Mouse (Mus musculus): Measurements from ENCODE around the gene Rita1. TPM values are rescaled to one million over a fixed set of nuclear protein-coding genes. Genes with fewer than 3 reads are reported as not detected.

The Rita1 gene
- total and polyA plus RNA-seq, 2 experiments from 2014 or later = 30.4 to 38.6 TPM

DNA sequence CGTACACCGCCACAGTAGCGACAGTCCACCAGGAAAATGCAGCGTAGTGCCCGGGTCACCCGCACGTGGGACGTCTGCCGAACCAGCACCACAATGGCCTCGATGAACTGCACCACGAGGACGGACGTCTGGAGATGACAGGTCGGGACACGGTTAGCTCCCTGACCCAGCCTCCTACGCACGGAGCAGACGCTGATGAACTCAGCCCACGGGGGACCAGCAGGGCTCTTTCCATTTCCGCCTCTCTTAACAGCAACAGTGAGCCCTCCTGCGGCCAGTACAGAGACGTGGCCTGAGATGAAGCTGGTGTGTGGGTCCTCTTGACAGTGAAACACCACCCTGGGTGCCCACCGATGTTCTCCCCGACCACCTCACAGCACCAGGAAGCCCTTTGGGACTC lies 56.5 kb downstream of the Rita1 start:
- no peak overlapping the region for H3K4me3 ChIP-seq (ENCODE audit: low read length)
- H3K9ac ChIP-seq (replicated peaks; ENCODE audit: low read length) = no peak overlapping the region
- TF ChIP-seq CTCF (IDR thresholded peaks at IDR 0.05; ENCODE audit: low read depth) = no peak
- H3K4me2 ChIP-seq (ENCODE audit: low read depth, low read length) = no peak overlapping the region
- H3K4me1 ChIP-seq (ENCODE audit: insufficient read depth, low read length) = peaks cover 10% of the 10 kb centered on the region; the same call in 1 of the 2 replicates
- H3K9me3 ChIP-seq (ENCODE audit: low read length) = no peaks in the 10 kb centered on the region
- H3K27me3 ChIP-seq (ENCODE audit: insufficient read depth, low read length) = no peaks in the 10 kb centered on the region
- 82% methylated on average over 24 of the region's 24 CpGs for WGBS
- DNase-seq (ENCODE audit: low spot score) = no peak
- H3K36me3 ChIP-seq (ENCODE audit: insufficient read depth, low read length) = peaks cover 22% of the 10 kb centered on the region
- H3K27ac ChIP-seq = no peak overlapping the region
- ATAC-seq = no peak

DNA sequence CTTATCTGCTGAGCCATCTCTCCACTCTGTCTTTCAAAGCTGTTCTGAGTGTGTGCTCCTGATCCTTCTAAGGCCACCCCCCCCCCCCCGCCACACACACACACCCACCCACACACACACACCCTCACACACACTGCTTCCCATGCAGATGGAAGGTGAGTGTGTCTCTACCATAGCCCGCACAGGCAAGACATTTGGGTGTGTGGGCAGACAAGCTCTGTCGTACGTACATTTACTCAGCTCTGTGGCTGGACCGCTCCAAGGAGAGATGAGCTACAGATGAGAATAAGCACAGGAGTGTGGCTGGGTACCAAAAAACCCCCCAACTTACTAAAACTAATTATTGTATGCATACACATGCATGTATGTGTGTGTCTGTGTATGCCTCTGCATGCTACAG lies 61.7 kb downstream of the Rita1 start:
- no peak overlapping the region for H3K27ac ChIP-seq
- no peak for TF ChIP-seq CTCF (IDR thresholded peaks at IDR 0.05; ENCODE audit: low read depth)
- DNase-seq (ENCODE audit: low spot score) (no peak), ATAC-seq (no peak)
- no peak overlapping the region for H3K4me3 ChIP-seq (ENCODE audit: low read length)
- no peaks in the 10 kb centered on the region for H3K4me1 ChIP-seq (ENCODE audit: insufficient read depth, low read length)
- peaks cover 27% of the 10 kb centered on the region for H3K36me3 ChIP-seq (ENCODE audit: insufficient read depth, low read length)
- no peak overlapping the region for H3K4me2 ChIP-seq (ENCODE audit: low read depth, low read length)
- no peaks in the 10 kb centered on the region for H3K27me3 ChIP-seq (ENCODE audit: insufficient read depth, low read length)
- no peaks in the 10 kb centered on the region for H3K9me3 ChIP-seq (ENCODE audit: low read length)
- 98% methylated on average over 5 of the region's 5 CpGs for WGBS
- H3K9ac ChIP-seq (replicated peaks; ENCODE audit: low read length) = no peak overlapping the region

DNA sequence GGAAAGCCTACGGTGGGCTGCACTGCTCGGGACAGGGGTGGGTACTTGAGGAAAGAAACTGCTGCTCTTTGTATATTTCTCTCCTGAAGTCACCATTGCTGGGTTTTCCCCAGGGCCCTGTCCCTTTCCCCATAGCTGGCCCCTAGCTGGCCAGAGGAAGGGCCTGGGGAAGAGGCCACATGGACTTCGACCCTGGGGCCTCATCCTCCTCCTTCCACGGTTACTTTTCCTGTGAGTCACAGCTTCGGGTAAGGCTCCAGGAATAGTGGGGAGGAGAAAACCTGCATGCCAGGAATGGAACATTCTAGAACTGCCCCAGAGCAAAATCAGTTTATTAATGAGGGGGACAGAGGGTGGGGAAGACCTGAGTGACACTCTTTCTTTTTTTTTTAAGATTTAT lies 62.3 kb downstream of the Rita1 start:
- Histone ChIP-seq H3K9me3 (ENCODE audit: low read length) (no peaks in the 10 kb centered on the region), H3K9ac (replicated peaks; ENCODE audit: low read length) (no peak overlapping the region), H3K27me3 (ENCODE audit: insufficient read depth, low read length) (no peaks in the 10 kb centered on the region), H3K4me1 (ENCODE audit: insufficient read depth, low read length) (no peaks in the 10 kb centered on the region), H3K4me2 (ENCODE audit: low read depth, low read length) (no peak overlapping the region), H3K36me3 (ENCODE audit: insufficient read depth, low read length) (peaks cover 24% of the 10 kb centered on the region), H3K27ac (no peak overlapping the region), H3K4me3 (ENCODE audit: low read length) (no peak overlapping the region)
- DNase-seq (ENCODE audit: low spot score) (no peak), ATAC-seq (no peak)
- no peak for TF ChIP-seq CTCF (IDR thresholded peaks at IDR 0.05; ENCODE audit: low read depth)
- WGBS = 86% methylated on average over 5 of the region's 5 CpGs

DNA sequence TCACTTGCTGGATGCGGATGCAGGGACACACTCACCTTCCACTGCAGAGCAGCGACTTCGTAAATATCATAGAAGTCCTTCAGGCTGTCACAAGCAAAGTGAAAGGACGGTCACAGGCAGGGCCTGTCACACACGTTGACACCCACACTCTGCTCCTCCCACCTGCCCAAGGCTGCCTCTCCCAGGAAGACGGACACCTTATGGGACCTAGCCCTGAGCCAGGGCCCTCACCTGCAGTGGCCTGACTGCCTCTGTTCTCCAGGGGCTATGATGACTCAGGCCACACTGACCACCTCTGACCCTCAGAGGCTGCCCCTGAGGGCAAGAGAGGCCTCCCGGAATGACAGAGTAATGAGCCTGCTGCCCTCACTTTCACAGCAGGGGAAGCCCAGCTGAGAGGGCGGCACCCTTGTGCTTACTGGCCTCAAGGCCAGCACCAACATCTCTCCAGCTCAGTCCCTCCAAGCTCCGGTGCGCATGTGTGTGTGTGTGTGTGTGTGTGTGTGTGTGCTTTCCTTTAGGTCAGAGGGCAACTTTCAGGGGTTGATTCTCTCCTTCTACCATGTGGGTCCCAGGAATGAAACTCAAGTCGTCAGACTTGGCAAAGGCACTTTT lies 64.0 kb downstream of the Rita1 start:
- DNase-seq (ENCODE audit: low spot score) (no peak), ATAC-seq (no peak)
- TF ChIP-seq CTCF (IDR thresholded peaks at IDR 0.05; ENCODE audit: low read depth) = no peak
- no peaks in the 10 kb centered on the region for H3K9me3 ChIP-seq (ENCODE audit: low read length)
- 81% methylated on average over 11 of the region's 11 CpGs for WGBS
- H3K27me3 ChIP-seq (ENCODE audit: insufficient read depth, low read length) = no peaks in the 10 kb centered on the region
- no peak overlapping the region for H3K4me3 ChIP-seq (ENCODE audit: low read length)
- H3K4me1 ChIP-seq (ENCODE audit: insufficient read depth, low read length) = no peaks in the 10 kb centered on the region
- no peak overlapping the region for H3K9ac ChIP-seq (replicated peaks; ENCODE audit: low read length)
- H3K36me3 ChIP-seq (ENCODE audit: insufficient read depth, low read length) = peaks cover 20% of the 10 kb centered on the region; the same call in 1 of the 2 replicates
- H3K27ac ChIP-seq = no peak overlapping the region
- no peak overlapping the region for H3K4me2 ChIP-seq (ENCODE audit: low read depth, low read length)

Other genes with a start within 250 kb of the Rita1 start
- gene Lhx5, start 180.9 kb downstream of the Rita1 start, total RNA-seq (2014; rRNA removed) = 26.2 and 31.0 TPM in 2 replicates
- 14.0 and 15.2 TPM in 2 replicates for gene Lhx5, start 180.9 kb downstream of the Rita1 start, polyA plus RNA-seq (2015; fragmentation: Nextera tagmentation; extraction: Ambion mirVana)
- gene Sdsl, start 139.8 kb downstream of the Rita1 start, total RNA-seq (2014; rRNA removed) = 4.6 and 6.0 TPM in 2 replicates
- 7.8 and 8.1 TPM in 2 replicates for gene Sdsl, start 139.8 kb downstream of the Rita1 start, polyA plus RNA-seq (2015; fragmentation: Nextera tagmentation; extraction: Ambion mirVana)
- gene Sds, start 136.1 kb downstream of the Rita1 start, total RNA-seq (2014; rRNA removed) = 0.50 TPM in 1 of 2 replicates, not detected in the other
- 0.20 and 0.59 TPM in 2 replicates for gene Sds, start 136.1 kb downstream of the Rita1 start, polyA plus RNA-seq (2015; fragmentation: Nextera tagmentation; extraction: Ambion mirVana)
- 32.0 and 35.2 TPM in 2 replicates for gene Plbd2, start 109.0 kb downstream of the Rita1 start, total RNA-seq (2014; rRNA removed)
- 49.9 and 53.9 TPM in 2 replicates for gene Plbd2, start 109.0 kb downstream of the Rita1 start, polyA plus RNA-seq (2015; fragmentation: Nextera tagmentation; extraction: Ambion mirVana)
- 3.7 and 4.0 TPM in 2 replicates for gene Slc8b1, start 101.4 kb downstream of the Rita1 start, total RNA-seq (2014; rRNA removed)
- 2.5 and 2.7 TPM in 2 replicates for gene Slc8b1, start 101.4 kb downstream of the Rita1 start, polyA plus RNA-seq (2015; fragmentation: Nextera tagmentation; extraction: Ambion mirVana)
- gene Tpcn1, start 23.9 kb downstream of the Rita1 start, total RNA-seq (2014; rRNA removed) = 24.5 and 30.7 TPM in 2 replicates
- 15.4 and 16.1 TPM in 2 replicates for gene Tpcn1, start 23.9 kb downstream of the Rita1 start, polyA plus RNA-seq (2015; fragmentation: Nextera tagmentation; extraction: Ambion mirVana)
- 0.63 and 1.9 TPM in 2 replicates for gene Iqcd, start 23.6 kb downstream of the Rita1 start, total RNA-seq (2014; rRNA removed)
- 1.8 and 2.0 TPM in 2 replicates for gene Iqcd, start 23.6 kb downstream of the Rita1 start, polyA plus RNA-seq (2015; fragmentation: Nextera tagmentation; extraction: Ambion mirVana)
- gene Ddx54, start 150 bp upstream of the Rita1 start, total RNA-seq (2014; rRNA removed) = 37.3 and 40.1 TPM in 2 replicates
- gene Ddx54, start 150 bp upstream of the Rita1 start, polyA plus RNA-seq (2015; fragmentation: Nextera tagmentation; extraction: Ambion mirVana) = 30.8 and 31.9 TPM in 2 replicates
- gene Cfap73, start 21.6 kb upstream of the Rita1 start, total RNA-seq (2014; rRNA removed) = 0.21 and 0.79 TPM in 2 replicates
- gene Cfap73, start 21.6 kb upstream of the Rita1 start, polyA plus RNA-seq (2015; fragmentation: Nextera tagmentation; extraction: Ambion mirVana) = 0.26 and 0.86 TPM in 2 replicates
- 3.9 and 8.2 TPM in 2 replicates for gene Rasal1, start 36.2 kb upstream of the Rita1 start, total RNA-seq (2014; rRNA removed)
- gene Rasal1, start 36.2 kb upstream of the Rita1 start, polyA plus RNA-seq (2015; fragmentation: Nextera tagmentation; extraction: Ambion mirVana) = 3.2 and 4.7 TPM in 2 replicates
- gene Dtx1, start 99.3 kb upstream of the Rita1 start, total RNA-seq (2014; rRNA removed) = 230 and 246 TPM in 2 replicates
- 51.4 and 52.9 TPM in 2 replicates for gene Dtx1, start 99.3 kb upstream of the Rita1 start, polyA plus RNA-seq (2015; fragmentation: Nextera tagmentation; extraction: Ambion mirVana)
- gene Oas2, start 137.3 kb upstream of the Rita1 start, total RNA-seq (2014; rRNA removed) = 0.43 and 1.3 TPM in 2 replicates
- 0.24 and 0.45 TPM in 2 replicates for gene Oas2, start 137.3 kb upstream of the Rita1 start, polyA plus RNA-seq (2015; fragmentation: Nextera tagmentation; extraction: Ambion mirVana)
- gene Oas3, start 165.1 kb upstream of the Rita1 start, total RNA-seq (2014; rRNA removed) = 0.31 and 0.50 TPM in 2 replicates
- gene Oas3, start 165.1 kb upstream of the Rita1 start, polyA plus RNA-seq (2015; fragmentation: Nextera tagmentation; extraction: Ambion mirVana) = 0.43 and 0.58 TPM in 2 replicates
- 0.26 TPM in 1 of 2 replicates, not detected in the other for gene Oas1e, start 182.9 kb upstream of the Rita1 start, total RNA-seq (2014; rRNA removed)
- 0.42 and 0.90 TPM in 2 replicates for gene Oas1e, start 182.9 kb upstream of the Rita1 start, polyA plus RNA-seq (2015; fragmentation: Nextera tagmentation; extraction: Ambion mirVana)
- 0.58 and 1.2 TPM in 2 replicates for gene Oas1c, start 199.9 kb upstream of the Rita1 start, total RNA-seq (2014; rRNA removed)
- 0.61 and 0.64 TPM in 2 replicates for gene Oas1c, start 199.9 kb upstream of the Rita1 start, polyA plus RNA-seq (2015; fragmentation: Nextera tagmentation; extraction: Ambion mirVana)
- not detected in 2 replicates for gene Oas1f, start 234.8 kb upstream of the Rita1 start, total RNA-seq (2014; rRNA removed)
- not detected in 2 replicates for gene Oas1f, start 234.8 kb upstream of the Rita1 start, polyA plus RNA-seq (2015; fragmentation: Nextera tagmentation; extraction: Ambion mirVana)
- gene Oas1h, start 248.8 kb upstream of the Rita1 start, total RNA-seq (2014; rRNA removed) = not detected in 2 replicates
- not detected in 2 replicates for gene Oas1h, start 248.8 kb upstream of the Rita1 start, polyA plus RNA-seq (2015; fragmentation: Nextera tagmentation; extraction: Ambion mirVana)